Mouse (Mus musculus): Measurements from ENCODE around the gene Hook2.

DNA sequence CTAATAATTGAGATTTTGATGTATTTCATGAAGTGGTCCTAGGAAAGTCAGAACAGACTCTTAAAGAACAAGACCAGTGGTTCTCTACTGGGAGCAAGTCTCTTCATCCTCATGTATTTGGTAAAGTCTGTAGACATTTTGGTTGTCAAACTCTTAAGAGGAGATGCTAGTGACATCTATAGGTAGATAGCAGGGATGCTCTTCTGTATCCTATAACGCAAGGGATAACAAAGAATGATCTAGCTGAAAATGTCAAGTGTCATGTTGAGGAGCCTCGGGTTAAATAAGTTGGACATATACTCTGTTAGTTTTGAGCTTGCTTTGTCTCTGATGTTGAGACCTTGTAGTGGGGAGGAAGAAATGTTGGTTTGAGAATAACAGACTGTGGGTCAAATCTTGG is 37.5 kb downstream of the Hook2 start:
- TF ChIP-seq POLR2A (IDR thresholded peaks at IDR 0.05; ENCODE audit: borderline replicate concordance, low read depth, low read length) (no peak), CTCF (IDR thresholded peaks at IDR 0.05; ENCODE audit: low read depth, low read length) (no peak)
